Mouse (Mus musculus): Measurements from ENCODE around the gene Nfat5. TPM values are rescaled to one million over a fixed set of nuclear protein-coding genes. Genes with fewer than 3 reads are reported as not detected.

The Nfat5 gene
- total and polyA plus RNA-seq, 2 experiments from 2014 or later, result 6.4 to 29.6 TPM

- H3K9me3 ChIP-seq (replicated peaks; ENCODE audit: control insufficient read depth, low read length), result no peaks in the 10 kb centered on the region
Observed at GRCm38 (mm10) chr8:107411391-107411790, 118.1 kb downstream of the Nfat5 start.

GRCm38 (mm10) chr8:107412552-107412951, 119.3 kb downstream of the Nfat5 start:
- Histone ChIP-seq H3K4me2 (ENCODE audit: low read depth, low read length) (no peak overlapping the region), H3K36me3 (replicated peaks; ENCODE audit: control insufficient read depth, insufficient read depth, low read length) (peaks cover 77% of the 10 kb centered on the region), H3K27ac (ENCODE audit: low read depth) (no peak overlapping the region), H3K4me1 (ENCODE audit: control insufficient read depth, insufficient read depth) (no peaks in the 10 kb centered on the region), H3K9me3 (replicated peaks; ENCODE audit: control insufficient read depth, low read length) (no peaks in the 10 kb centered on the region), H3K27me3 (ENCODE audit: control insufficient read depth, insufficient read depth, low read length) (no peaks in the 10 kb centered on the region), H3K9ac (replicated peaks; ENCODE audit: low read depth, low read length) (no peak overlapping the region), H3K4me3 (ENCODE audit: low read depth, low read length) (no peak overlapping the region)
- DNase-seq (ENCODE audit: low spot score), result no peak
- 89% methylated on average over 8 of the region's 8 CpGs for WGBS
- no peak for ATAC-seq (ENCODE audit: insufficient read depth, low read depth)
- TF ChIP-seq EP300 (IDR thresholded peaks at IDR 0.05; ENCODE audit: low read depth), result no peak
- TF ChIP-seq CTCF (IDR thresholded peaks at IDR 0.05; ENCODE audit: low read depth), result no peak

More at GRCm38 (mm10) chr8:107411391-107411790, 118.1 kb downstream of the Nfat5 start:
- Histone ChIP-seq H3K36me3 (replicated peaks; ENCODE audit: control insufficient read depth, insufficient read depth, low read length) (peaks cover 68% of the 10 kb centered on the region), H3K4me1 (ENCODE audit: control insufficient read depth, insufficient read depth) (no peaks in the 10 kb centered on the region), H3K4me2 (ENCODE audit: low read depth, low read length) (no peak overlapping the region), H3K27ac (ENCODE audit: low read depth) (no peak overlapping the region), H3K27me3 (ENCODE audit: control insufficient read depth, insufficient read depth, low read length) (no peaks in the 10 kb centered on the region), H3K9ac (replicated peaks; ENCODE audit: low read depth, low read length) (no peak overlapping the region), H3K4me3 (ENCODE audit: low read depth, low read length) (no peak overlapping the region)
- ATAC-seq (ENCODE audit: insufficient read depth, low read depth) (no peak), DNase-seq (ENCODE audit: low spot score) (peak; percentile 30)
- peak; percentile 60 for TF ChIP-seq CTCF (IDR thresholded peaks at IDR 0.05; ENCODE audit: low read depth)
- no peak for TF ChIP-seq EP300 (IDR thresholded peaks at IDR 0.05; ENCODE audit: low read depth)
- WGBS, result 64% methylated on average over 4 of the region's 4 CpGs

- H3K4me1 ChIP-seq (ENCODE audit: control insufficient read depth, insufficient read depth), result no peaks in the 10 kb centered on the region
- no peak overlapping the region for H3K4me2 ChIP-seq (ENCODE audit: low read depth, low read length)
- H3K9ac ChIP-seq (replicated peaks; ENCODE audit: low read depth, low read length), result no peak overlapping the region
- ATAC-seq (ENCODE audit: insufficient read depth, low read depth) (no peak), DNase-seq (ENCODE audit: low spot score) (no peak)
- H3K4me3 ChIP-seq (ENCODE audit: low read depth, low read length), result no peak overlapping the region
- H3K27me3 ChIP-seq (ENCODE audit: control insufficient read depth, insufficient read depth, low read length), result no peaks in the 10 kb centered on the region
- TF ChIP-seq CTCF (IDR thresholded peaks at IDR 0.05; ENCODE audit: low read depth) (no peak), EP300 (IDR thresholded peaks at IDR 0.05; ENCODE audit: low read depth) (no peak)
- H3K9me3 ChIP-seq (replicated peaks; ENCODE audit: control insufficient read depth, low read length), result no peaks in the 10 kb centered on the region
- H3K27ac ChIP-seq (ENCODE audit: low read depth), result no peak overlapping the region
- peaks cover 90% of the 10 kb centered on the region for H3K36me3 ChIP-seq (replicated peaks; ENCODE audit: control insufficient read depth, insufficient read depth, low read length)
- 85% methylated on average over 10 of the region's 10 CpGs for WGBS
Observed at GRCm38 (mm10) chr8:107413881-107414280, 120.6 kb downstream of the Nfat5 start.

- Histone ChIP-seq H3K9me3 (replicated peaks; ENCODE audit: control insufficient read depth, low read length) (no peaks in the 10 kb centered on the region), H3K4me3 (ENCODE audit: low read depth, low read length) (no peak overlapping the region), H3K36me3 (replicated peaks; ENCODE audit: control insufficient read depth, insufficient read depth, low read length) (peaks cover 96% of the 10 kb centered on the region), H3K9ac (replicated peaks; ENCODE audit: low read depth, low read length) (no peak overlapping the region), H3K27ac (ENCODE audit: low read depth) (no peak overlapping the region), H3K4me2 (ENCODE audit: low read depth, low read length) (no peak overlapping the region), H3K27me3 (ENCODE audit: control insufficient read depth, insufficient read depth, low read length) (no peaks in the 10 kb centered on the region), H3K4me1 (ENCODE audit: control insufficient read depth, insufficient read depth) (no peaks in the 10 kb centered on the region)
- WGBS, result 90% methylated on average over 12 of the region's 12 CpGs
- DNase-seq (ENCODE audit: low spot score) (no peak), ATAC-seq (ENCODE audit: insufficient read depth, low read depth) (no peak)
- TF ChIP-seq CTCF (IDR thresholded peaks at IDR 0.05; ENCODE audit: low read depth), result no peak
- TF ChIP-seq EP300 (IDR thresholded peaks at IDR 0.05; ENCODE audit: low read depth), result no peak
Observed at GRCm38 (mm10) chr8:107417001-107417400, 123.7 kb downstream of the Nfat5 start.

GRCm38 (mm10) chr8:107424176-107424575, 130.9 kb downstream of the Nfat5 start:
- 24% methylated on average over 9 of the region's 9 CpGs for WGBS
- peak overlapping the region; percentile 65 for H3K27ac ChIP-seq (ENCODE audit: low read depth)
- no peaks in the 10 kb centered on the region for H3K27me3 ChIP-seq (ENCODE audit: control insufficient read depth, insufficient read depth, low read length)
- H3K4me1 ChIP-seq (ENCODE audit: control insufficient read depth, insufficient read depth), result peaks cover 9% of the 10 kb centered on the region; the same call in 1 of the 2 replicates
- H3K9me3 ChIP-seq (replicated peaks; ENCODE audit: control insufficient read depth, low read length), result no peaks in the 10 kb centered on the region
- peaks cover 37% of the 10 kb centered on the region for H3K36me3 ChIP-seq (replicated peaks; ENCODE audit: control insufficient read depth, insufficient read depth, low read length)
- no peak for TF ChIP-seq CTCF (IDR thresholded peaks at IDR 0.05; ENCODE audit: low read depth)
- TF ChIP-seq EP300 (IDR thresholded peaks at IDR 0.05; ENCODE audit: low read depth), result no peak
- peak overlapping the region; percentile 87 for H3K4me2 ChIP-seq (ENCODE audit: low read depth, low read length)
- no peak for DNase-seq (ENCODE audit: low spot score)
- H3K9ac ChIP-seq (replicated peaks; ENCODE audit: low read depth, low read length), result peak overlapping the region; percentile 80
- H3K4me3 ChIP-seq (ENCODE audit: low read depth, low read length), result peak overlapping the region; percentile 62
- ATAC-seq (ENCODE audit: insufficient read depth, low read depth), result 0 out of 2 replicates have a peak, but pooled peaks have one; percentile 2

Data from heart, postnatal 0 days (tissue).